Mouse (Mus musculus) right cerebral cortex, postnatal 10 days (tissue): ENCODE data around the gene Unc50.

ENCODE experiments used
- DNase-seq, 2 experiments: peaks; one replicate each; pipeline ENCODE4 v3.0.0; 2021; ENCODE audit warnings: low spot score in 2 of 2

Gene Unc50

DNA sequence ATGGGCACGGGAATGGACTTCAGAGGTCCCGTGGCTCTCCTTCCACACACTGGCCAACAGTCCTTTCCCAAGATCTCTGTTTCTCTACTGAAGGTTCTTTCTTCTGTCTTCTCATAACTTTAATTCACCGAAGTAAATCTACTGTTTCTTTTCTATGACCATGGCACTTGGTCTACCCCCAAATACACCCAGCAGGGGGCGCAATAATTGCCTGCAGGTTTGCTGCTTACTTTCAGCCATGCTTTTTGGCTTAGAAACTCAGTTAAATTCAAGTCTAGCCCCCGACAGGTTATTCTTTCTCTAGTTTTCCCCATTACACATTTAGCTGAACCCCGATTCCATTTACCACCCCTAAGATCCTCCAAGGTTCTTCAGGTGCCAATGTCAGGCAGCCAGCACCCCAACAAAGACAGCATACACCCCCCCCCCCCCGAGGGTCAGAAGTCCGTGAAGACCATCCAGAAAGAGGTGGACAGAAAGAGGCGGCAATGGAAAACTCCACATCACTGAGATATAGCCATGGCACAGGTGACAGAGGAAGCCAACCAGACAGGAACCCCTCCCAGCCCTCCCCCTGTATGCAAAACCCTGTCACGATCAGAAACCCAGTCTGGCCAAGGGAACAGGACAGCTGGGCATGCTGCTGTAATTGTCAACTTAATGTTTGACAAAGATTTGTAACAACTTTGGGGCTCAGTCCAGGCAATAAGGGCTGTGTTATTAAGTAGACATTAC, 18.6 kb downstream of the Unc50 start:
- DNase-seq, result peak in 1 of 2 experiments; percentile 57

GRCm38 (mm10) chr1:37451270-37451669, 21.3 kb downstream of the Unc50 start:
- no peak for DNase-seq

DNA sequence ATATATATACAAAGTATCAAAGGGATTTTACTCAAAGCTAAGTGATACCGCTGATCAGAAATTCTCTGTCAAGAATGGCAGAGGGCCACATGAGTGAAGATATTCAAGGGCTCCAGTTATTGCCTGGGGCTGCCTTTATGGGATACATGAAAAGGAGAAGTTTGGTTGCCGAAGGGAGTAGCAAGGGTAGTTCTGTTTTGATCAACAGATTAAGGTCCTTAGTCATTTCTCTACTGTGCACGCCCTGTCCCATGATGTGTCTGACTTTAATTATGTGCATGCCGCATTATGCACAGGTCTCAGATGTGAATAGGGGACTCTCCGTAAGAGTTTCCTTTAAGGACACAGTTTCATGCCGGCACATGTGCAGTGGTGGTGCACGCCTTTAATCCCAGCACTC, 27.6 kb downstream of the Unc50 start:
- no peak for DNase-seq

DNA sequence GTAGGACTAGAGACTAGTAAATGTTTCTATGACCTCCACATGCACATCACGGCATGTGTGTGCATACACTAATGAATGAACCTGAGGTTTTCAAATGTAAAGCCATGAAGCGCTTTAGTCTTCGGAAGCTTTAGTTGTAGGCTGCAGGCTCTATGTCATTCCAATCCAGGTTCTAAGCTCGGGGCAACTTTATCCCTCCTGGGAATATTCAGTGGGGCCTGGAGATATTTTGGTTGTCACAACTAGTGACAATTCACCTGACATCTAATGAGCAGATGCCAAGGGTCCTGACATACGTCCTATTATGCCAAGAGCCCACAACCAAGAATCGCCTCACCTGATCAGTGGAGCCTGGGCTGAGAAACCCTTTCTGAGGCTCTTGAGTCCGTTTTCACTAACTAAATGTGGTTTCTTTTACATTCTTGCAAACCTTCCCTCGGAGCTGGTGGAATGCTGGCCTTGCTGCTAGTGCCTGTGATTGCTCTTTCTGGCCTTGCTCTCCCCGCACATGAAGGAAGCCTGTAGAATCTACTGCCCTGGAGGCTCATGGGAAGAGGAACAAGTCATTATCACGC, 35.0 kb downstream of the Unc50 start:
- DNase-seq, result no peak

DNA sequence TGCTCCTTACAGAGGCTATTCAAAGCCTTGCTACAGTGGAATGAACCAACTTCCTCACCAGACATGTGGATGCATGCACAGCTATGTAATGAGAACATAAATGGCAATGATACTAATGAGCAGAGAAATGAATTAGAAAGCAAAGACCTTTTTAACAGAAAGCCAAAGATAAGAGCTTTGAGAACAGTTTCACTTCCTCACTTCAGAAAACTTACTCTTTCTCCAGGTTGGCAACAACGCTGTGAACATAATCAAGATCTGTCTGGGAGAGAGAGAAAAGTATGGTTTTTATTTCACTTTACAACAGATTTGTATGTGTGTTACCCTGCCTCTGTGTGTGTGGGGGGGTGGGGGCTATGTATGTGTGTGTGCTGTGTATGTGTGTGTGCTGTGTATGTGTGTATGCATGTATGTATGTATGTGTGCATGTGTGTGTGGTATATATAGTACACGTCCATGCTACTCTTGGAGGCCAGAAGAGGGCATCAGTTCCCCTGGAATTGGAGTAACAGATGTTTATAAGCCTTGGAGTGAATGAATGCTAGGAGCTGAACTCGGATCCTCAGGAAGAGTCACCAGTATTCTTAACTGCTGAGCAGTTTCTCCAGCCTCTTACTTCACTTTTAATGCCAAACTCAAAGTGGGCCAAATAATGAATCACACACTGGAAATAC, 36.5 kb downstream of the Unc50 start:
- no peak for DNase-seq

DNA sequence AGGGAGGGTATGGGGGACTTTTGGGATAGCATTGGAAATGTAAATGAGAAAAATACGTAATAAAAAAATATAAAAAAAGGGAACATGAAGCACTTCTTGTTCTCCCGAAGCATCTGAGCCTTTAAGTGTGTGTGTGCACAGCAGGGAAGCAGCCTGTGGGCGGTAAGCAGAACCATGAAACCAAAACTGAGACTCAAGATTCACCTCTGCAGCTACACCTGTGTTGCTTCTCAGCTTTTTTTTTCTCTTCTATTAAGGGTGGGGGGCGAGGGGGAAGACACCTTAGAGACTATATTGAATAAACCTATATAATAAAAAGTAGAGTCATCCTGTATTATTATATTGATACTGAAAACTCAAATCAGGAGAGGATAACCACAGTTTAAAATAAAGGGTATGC, 37.9 kb downstream of the Unc50 start:
- no peak for DNase-seq

- DNase-seq, result no peak
Observed at GRCm38 (mm10) chr1:37469007-37469406, 39.1 kb downstream of the Unc50 start.

GRCm38 (mm10) chr1:37471179-37472148, 41.5 kb downstream of the Unc50 start:
- no peak for DNase-seq

DNA sequence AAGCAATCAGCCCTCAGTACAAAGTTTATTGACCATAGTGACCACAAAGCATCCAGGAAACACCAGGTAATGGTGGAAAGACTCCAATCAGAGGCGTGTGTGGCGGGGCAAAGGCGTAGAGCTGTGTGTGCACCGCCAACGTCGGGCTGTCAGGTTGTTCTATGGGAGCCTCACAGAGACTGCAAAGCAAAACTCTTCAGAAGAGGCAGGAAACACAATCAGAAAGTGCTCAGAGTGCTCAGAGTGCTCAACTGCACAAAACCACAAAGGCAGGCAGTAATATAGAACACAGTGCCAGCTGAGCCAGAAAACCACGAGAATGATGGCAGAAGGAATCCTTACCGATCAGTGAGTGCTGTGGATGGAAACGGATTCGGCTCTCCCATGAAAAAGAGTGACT, 43.3 kb downstream of the Unc50 start:
- DNase-seq, result no peak

- DNase-seq, result no peak
Observed at GRCm38 (mm10) chr1:37474046-37474445, 44.1 kb downstream of the Unc50 start.

- DNase-seq, result no peak
Observed at GRCm38 (mm10) chr1:37474634-37475190, 44.8 kb downstream of the Unc50 start.

DNA sequence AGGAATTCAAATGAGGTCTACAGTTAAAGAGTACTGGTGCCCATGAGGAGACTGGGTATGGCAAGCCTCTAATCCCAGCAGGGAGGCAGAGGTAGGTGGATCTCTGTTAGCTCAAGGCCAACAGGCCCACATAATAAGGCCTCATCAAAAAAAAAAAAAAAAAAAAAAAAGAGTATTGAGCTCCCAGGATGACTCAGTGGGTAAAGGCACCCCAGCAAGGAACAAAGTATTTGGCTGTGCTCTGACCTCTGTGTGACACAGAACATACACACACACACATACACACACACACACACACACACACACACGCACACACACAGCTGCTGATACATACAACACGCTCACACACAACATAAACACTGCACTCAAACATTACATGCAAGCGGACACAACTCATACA, 45.4 kb downstream of the Unc50 start:
- DNase-seq, result no peak

- DNase-seq, result no peak
Observed at GRCm38 (mm10) chr1:37477250-37477649, 47.3 kb downstream of the Unc50 start.

DNA sequence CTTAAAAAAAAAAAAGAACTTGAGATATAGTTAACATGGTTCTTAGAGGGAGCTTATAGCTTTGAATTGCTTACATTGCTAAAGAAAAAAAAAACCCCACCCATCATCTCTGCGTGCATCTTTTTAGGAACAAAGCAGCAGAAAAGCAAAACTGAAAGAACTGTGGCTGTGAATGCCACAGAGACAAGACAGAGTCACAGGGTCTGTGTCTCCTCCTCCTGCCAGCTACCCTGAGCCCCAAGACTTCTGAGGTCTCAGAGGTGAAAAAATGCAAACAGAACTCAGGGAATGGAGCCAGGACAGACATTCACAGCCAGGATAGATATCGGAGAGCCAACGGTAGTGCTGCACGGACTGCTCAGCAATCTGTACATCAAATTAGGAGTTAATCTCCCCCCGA, 48.0 kb downstream of the Unc50 start:
- no peak for DNase-seq

DNA sequence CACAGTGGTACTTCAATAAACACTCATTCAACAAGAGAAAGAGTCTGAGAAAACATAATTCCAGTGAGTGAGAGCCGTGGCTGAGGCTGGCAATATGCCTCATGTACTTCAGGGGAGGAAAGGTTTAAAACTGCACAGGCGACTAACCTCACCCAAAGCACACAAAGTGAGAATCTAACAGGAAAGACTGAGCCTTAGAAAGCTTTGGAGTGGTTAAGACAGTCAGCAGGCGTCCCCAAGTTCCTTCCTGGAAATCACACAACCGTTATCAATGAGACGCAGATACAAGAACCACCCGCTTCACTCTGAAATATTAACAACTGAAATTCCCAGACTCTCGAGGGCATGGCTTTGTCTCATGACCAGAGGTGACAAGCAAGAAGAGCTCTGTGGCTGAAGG, 48.5 kb downstream of the Unc50 start:
- no peak for DNase-seq

DNA sequence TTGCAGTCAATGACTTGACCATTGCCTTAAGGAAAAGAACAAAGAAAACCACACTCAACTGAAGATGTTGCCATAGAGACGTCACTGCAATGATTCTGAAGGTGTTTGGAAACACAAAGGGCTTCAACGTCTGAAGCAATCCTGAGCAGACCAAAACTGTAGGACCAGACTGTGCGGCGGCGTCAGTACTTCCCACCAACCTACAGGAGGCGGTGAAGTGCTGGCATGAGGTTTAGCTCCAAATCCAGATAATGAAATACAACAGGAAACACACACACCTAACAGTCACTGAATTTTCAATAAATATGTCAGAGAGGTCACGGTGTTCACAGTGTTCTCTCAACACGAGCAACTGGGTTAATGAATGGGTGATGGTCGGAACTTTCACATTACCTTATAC, 49.1 kb downstream of the Unc50 start:
- DNase-seq, result peak in 1 of 2 experiments; percentile 35

DNA sequence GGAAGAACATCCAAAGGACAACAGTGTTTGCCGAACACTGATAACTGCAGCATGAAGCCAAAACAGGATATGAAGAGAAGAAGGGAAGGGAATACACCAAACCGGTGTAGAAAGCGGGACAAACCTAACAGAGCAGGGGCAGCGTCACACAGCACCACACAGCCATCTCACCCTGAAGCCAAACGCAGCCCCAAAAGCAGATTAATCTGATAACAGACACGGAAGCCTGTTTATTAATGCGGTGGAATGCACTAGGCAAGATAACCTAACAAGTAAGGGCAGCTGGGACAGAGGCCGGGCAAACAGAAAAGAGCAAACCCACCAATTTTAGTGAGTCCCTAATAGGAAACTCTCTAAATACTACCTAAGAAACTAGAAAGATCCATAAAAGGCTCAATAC, 49.8 kb downstream of the Unc50 start:
- no peak for DNase-seq

DNA sequence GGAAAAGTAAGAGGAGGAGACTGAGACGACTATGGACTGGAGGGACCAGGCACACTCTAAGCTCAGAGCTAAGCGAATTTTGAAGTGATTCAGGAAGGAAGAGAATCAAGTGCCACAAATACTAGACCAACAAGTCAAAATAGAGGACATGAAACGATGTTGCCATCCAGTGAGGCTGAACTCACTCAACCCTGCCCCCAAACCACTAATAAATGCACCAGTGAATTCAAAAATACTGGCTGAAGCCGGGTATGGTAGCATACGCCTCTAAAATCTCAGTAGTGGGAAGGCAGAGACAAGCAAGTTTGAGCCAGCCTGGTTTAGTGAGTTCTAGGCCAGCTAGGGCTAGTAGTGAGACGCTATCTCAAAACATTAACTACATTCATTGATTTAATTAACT, 50.8 kb downstream of the Unc50 start:
- no peak for DNase-seq

DNA sequence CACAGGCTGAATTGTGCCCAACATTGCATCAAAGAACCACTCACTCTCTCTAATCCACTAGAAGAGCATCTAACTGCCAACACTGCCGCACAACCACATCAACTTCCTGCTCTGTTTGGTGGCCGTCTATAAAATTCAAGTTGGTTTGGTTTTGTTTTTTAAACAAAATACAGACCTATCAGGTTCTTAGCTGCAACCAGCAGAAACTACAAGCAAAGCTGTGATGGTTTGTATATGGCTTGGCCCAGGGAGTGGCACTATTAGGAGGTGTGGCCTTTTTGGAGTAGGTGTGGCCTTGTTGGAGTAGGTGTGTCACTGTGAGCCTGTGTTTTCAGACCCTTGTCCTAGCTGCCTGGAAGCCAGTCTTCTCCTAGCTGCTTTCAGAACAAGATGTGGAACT, 51.4 kb downstream of the Unc50 start:
- no peak for DNase-seq

- DNase-seq, result no peak
Observed at GRCm38 (mm10) chr1:37484612-37485011, 54.7 kb downstream of the Unc50 start.

- DNase-seq, result no peak
Observed at GRCm38 (mm10) chr1:37486439-37486838, 56.5 kb downstream of the Unc50 start.

DNA sequence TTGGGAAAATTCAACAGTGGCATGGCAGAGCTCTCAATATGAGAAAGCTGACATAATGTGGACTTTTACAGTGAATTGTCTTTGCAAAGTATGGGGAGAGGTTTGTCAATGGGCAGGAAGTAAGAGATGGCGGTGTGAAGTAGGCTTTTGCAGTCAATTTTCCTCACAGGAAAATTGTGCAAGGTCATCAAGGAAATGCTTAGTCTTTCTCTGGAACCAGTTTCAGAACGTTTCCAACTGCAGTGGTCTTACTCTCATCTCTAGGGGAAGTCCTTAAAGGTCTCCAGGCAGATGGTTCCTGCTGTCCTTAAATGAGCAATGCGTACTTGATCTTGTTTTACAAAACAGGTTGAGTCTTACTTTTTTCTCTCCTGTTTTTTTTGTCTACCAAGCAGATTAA, 57.1 kb downstream of the Unc50 start:
- DNase-seq, result no peak
